Mouse (Mus musculus) cerebellum, adult (tissue): ENCODE measurements around the gene Nbas.

Experiments
- ATAC-seq: cut with Nextera tagmentation; 2 replicates; pipeline ENCODE4 v1.9.2; 2017; ENCODE audit warnings: mild to moderate bottlenecking, moderate library complexity, mixed read lengths; ENCODE audit not compliant: insufficient number of reproducible peaks, low FRiP score, low TSS enrichment

The Nbas gene

GRCm38 (mm10) chr12:13518082-13518481, 249.1 kb downstream of the Nbas start:
- ATAC-seq, result no peak

GRCm38 (mm10) chr12:13519413-13519812, 250.5 kb downstream of the Nbas start:
- no peak for ATAC-seq

DNA sequence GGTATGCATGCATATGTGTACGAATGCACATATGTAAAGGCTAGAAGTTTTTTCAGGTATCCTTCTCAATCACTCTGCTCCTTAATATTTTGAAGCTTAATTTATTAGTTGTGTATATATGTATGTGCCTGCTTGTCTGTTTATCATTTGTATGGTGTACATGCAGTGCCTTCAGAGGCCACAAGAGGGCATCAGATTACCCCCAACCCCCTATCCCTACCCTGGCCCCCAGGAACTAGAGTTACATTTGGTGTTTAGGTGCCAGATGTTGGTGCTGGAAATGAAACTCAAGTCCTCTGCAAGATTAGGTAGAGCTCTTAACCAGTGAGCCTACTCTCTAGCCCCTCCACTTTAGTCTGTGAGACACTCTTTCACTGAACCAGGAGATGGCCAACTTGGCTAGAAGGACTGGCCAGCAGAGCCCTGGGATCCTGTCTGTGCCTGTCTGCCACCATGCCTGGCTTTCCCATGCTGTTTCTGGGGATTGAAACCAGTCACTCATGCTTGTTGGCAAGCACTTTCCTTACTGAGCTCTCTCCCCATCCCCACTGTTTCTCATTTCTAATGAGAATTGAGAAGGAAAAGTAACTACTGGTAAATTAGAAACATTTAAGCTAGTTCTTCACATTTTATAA, 263.9 kb downstream of the Nbas start:
- no peak for ATAC-seq

GRCm38 (mm10) chr12:13539171-13539570, 270.2 kb downstream of the Nbas start:
- no peak for ATAC-seq

GRCm38 (mm10) chr12:13543806-13544205, 274.9 kb downstream of the Nbas start:
- ATAC-seq, result no peak

GRCm38 (mm10) chr12:13563646-13564289, 294.8 kb downstream of the Nbas start:
- ATAC-seq, result no peak

DNA sequence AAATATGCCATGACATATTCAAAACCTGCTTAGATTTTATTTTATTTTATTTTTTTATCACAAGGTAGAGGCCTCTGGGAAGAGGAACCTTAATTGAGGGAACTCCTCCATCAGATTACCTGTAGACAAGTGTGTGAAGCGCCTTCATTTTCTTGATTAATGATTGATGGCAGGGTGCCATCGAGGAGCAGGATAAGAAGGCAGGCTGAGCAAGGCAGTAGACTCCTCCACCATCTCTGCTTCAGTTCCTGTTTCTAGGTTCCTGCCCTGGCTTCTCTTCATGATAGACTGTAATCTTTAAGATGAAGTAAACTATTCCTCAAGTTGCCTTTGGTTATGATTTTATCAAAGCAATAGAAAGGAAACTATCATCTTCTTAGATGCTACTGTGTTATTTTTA, 295.4 kb downstream of the Nbas start:
- ATAC-seq, result no peak

DNA sequence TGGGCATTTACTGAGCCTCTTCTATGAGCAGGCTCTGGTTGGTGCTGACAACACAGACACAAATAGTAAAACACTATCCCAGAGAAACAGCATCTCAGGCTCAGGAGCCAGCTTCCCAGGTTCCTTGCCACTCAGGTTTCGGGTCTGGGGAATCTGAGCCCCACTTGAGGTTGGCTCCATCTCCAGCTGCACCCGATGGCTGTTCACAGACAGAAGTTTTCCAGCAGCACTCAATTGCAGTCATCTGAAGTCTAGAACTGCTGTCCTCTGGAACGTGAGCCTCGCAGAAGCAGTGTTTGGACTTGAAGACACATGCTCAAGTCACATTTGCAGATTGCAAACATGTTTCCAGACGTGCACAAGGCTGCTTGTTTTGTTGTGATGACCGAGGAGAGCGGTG, 297.5 kb downstream of the Nbas start:
- ATAC-seq, result no peak

DNA sequence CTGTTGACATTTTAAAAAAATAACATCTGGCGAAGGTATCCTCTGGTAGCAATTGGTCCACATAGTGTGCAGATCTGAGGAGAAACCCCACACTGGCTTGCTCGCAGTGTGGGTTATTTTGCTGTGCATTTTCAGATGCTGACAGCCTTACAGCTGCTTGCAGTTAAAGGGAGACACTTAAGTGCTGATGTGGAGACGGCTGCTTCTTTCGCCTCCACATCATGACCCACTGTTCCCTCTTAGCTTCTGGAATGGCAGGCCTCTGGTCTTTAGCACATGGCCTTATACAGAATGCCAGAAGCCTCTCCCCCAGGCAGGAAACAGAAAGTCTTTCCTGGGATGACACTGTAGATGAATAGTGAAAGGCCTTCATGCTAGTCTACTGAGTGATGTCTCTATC, 306.2 kb downstream of the Nbas start:
- ATAC-seq, result no peak

GRCm38 (mm10) chr12:13575605-13576600, 307.0 kb downstream of the Nbas start:
- no peak for ATAC-seq

DNA sequence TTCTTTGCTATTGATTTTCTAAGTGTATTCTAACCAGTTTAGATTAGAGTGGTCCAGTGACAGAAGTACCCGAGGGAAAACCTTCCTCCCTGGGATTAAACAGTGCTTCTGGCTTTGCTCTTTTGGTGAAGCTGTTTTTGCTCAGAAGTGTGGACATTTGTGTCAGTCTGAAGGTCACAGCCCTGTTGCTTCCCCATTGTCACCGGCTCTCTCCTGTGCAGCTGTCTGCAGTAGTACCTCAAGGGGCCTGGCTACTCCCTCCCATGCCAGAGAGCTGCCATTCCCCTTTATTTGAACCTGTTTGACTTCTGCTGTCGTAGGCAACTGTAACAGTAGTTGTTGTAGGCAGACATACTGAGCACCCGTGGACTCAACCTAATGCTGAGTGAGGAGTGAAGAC, 307.8 kb downstream of the Nbas start:
- peak; percentile 20; the same call in 1 of the 2 replicates for ATAC-seq

DNA sequence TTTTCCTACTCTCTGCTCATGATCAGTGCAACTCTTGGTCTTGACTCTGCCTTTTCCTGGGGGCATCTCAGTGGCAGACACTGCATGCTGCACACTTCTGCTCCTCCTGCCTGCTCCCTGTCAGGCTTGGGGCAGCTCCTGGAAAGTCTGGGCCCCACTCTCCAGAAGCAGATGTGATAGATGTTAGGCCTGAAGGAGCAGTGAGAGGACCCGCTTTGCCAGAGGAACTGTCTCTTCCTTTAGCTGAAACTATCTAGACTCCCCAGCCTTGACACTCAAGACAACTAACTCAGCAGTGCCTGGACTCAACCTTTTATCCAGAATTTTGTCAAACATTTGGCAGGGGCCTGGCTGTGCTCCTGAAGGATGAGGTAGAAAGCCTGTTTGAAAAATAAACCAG, 311.9 kb downstream of the Nbas start:
- no peak for ATAC-seq

DNA sequence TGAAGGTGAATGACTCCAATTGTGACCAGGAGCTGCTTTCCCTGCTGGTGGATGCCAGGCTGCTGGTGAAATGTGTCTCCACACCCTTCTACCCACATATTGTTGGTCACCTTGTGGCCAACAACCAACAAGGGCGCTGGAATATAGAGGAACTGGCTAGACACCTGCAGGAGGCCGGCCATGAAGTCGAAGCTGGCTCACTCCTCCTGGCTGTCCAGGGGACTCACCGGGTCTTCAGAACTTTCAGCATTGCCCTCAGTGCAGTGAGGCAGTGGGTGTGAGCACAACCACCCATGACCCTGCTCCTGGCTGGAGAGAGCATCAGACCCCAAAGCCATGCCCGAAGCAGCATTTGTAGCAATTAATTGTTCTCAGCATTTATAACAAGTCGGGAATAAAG, 314.5 kb downstream of the Nbas start:
- no peak for ATAC-seq

DNA sequence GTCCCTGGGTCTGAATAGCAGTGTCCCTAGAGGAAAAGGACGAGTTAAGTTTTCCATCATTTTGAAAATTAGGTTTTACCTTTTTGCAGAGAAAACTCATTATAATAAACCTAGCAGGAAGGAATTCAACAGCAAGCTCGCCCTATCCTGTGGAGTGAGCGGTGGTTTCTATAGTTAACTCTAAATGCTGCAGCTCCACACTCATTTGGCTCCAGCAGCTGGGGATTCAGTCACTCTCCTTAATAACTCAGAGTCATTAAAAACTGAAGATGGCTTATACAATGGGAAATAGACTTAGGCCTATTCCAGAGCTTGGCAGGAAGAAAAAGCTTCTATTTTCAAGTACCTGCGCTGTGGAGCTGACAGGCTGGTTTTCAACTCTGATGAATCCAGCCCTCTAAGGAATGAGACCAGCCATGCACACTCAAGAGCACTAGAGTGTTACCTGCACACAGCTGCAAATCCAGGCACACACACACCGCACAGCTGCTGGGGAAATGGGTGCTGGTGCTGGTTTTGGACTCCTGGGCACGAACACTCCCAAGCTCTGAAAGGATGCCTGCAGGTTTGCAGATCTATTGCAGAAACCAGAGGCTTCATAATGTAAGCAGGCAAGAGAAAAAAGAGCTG, 316.7 kb downstream of the Nbas start:
- no peak for ATAC-seq

- 0 out of 2 replicates have a peak, but pooled peaks have one; percentile 5 for ATAC-seq
Observed at GRCm38 (mm10) chr12:13587675-13588074, 318.7 kb downstream of the Nbas start.

DNA sequence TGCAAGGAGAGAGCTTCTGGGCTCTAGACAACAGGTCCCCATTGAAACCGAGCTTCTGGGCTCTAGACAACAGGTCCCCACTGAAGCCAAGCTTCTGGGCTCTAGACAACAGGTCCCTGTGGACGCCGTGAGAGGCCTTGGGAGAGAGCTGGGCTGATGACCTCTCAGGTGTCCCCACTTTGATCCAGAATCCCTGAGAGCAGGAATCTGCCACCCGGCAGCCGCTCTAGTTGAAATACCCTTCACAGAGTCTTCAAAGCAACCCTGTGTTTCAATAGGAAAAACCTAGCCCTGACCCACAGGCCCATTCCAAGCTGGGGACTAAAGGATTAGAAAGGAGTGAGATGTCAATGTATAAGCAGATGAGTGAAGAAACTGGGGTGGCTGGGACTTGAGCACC, 320.1 kb downstream of the Nbas start:
- ATAC-seq, result no peak

GRCm38 (mm10) chr12:13594746-13595469, 326.0 kb downstream of the Nbas start:
- no peak for ATAC-seq

- no peak for ATAC-seq
Observed at GRCm38 (mm10) chr12:13597026-13597425, 328.1 kb downstream of the Nbas start.

GRCm38 (mm10) chr12:13598545-13598944, 329.6 kb downstream of the Nbas start:
- ATAC-seq, result peak; percentile 59; the same call in 1 of the 2 replicates

DNA sequence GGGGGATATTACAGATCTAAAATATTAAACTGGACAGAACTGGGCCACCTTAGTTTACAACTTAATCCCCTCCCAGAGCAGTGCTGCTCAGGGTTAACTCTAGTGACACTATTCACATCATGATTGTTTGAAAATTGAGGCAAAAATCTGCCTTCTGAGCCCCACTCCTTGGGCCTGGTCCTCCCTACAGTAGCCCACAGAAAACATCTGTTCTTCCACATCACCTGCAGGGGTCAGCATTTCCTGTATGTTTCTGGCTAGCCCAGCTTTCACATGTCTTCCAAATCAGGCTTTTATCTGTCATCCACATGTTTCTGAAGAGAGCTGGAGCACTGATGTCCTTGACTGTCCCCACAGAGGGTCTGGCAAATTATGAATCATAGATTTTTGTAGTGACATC, 333.5 kb downstream of the Nbas start:
- no peak for ATAC-seq
